Mouse (Mus musculus) skeletal muscle tissue, adult 2 months (tissue): ENCODE measurements around the gene Pak6.

ENCODE experiments used
- DNase-seq: peaks from one replicate; pipeline ENCODE4 v3.0.0-alpha.2; 2012; ENCODE audit warnings: low read depth, low spot score

Pak6 gene

DNA sequence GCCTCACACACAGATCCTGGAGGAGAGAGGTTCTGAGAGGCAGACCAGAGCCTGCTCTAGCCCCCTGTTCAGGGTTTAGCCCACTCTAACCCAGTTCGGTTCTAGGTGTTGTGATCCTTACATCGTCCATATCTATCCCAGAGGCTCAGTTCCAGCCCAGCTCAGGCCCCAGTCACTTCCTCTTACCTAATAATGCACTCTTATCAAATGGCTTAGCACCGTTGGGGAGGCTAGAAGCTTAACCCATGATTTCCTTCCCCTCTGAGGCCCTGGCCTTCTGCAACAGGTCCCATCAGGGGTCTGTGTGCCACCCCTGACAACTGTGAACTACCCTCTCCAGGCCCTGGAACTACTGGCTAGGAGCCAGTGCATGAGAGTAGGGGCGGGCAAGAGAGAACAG is 66.1 kb downstream of the Pak6 start:
- no peak for DNase-seq

- no peak for DNase-seq
Observed at GRCm38 (mm10) chr2:118729816-118730621, 66.9 kb downstream of the Pak6 start.

DNA sequence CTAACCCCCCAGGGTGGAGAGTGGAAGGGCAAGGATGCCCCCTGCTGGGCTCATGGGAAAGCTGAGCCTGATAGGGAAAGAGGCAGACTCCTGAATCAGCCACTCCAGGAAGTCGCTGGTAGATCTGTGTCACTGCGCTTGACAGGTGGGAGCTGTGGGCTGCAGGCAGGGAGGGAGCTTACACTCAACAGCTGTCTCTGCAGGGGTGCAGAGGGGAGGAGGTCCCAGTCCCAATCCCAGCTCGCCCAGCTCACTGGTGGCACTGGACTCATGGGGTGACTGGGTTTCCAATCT is 67.5 kb downstream of the Pak6 start:
- DNase-seq, result peak; percentile 60

GRCm38 (mm10) chr2:118731981-118732380 is 68.9 kb downstream of the Pak6 start:
- no peak for DNase-seq

DNA sequence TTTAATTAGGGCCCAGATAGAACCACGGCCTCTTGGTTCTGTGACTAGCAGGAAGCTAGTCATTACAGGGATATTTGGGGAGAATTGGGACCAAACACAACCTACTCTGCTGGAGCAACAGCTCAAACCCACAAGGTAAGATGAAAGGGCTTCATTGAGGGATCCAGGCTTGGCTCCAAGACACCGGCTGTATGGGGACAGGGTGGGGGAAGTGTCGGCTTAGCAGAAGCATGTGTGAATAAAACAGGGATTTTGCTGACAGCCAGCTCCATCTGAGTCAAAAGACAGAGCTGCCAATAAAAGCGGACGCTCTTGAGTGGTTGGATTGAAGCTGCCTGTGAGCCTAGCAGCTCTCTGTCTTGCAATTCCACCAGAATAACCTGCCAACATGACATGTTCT is 70.2 kb downstream of the Pak6 start:
- no peak for DNase-seq

DNA sequence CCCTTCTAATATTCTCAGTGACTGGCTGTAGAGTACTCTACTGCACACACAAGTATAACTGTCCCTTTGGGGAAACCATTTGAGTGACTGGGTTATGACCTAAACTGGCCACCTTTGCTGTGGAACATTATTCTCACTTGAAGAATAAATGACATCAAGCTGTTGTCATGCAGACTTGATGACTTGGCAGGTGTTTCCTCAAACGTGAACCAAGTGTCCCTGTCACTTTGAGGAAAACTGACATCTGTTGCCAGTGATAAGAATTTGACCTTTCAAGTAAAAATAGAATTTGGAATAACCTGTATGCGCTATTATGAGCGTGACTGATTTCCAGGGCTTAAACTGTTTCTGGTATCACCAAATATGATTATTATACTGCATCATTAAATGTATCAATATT is 77.2 kb downstream of the Pak6 start:
- DNase-seq, result no peak

DNA sequence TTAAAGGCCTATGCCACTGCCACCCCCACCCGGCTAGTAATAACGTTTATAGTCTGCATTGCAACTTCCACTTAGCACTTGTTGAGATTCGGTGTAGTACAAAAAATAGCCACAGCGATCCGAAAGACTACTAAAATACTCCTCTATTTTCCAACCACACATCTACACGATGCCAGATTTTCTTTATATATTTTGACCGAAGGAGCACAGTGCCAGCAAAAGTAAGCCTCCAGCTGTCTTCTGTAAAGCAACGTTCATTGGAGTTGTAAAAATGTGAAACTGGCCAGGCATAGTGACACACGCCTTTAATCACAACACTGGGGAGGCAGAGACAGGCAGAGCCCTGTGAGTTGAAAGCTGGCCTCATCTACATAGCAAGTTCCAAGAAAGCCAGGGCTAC is 78.1 kb downstream of the Pak6 start:
- no peak for DNase-seq

DNA sequence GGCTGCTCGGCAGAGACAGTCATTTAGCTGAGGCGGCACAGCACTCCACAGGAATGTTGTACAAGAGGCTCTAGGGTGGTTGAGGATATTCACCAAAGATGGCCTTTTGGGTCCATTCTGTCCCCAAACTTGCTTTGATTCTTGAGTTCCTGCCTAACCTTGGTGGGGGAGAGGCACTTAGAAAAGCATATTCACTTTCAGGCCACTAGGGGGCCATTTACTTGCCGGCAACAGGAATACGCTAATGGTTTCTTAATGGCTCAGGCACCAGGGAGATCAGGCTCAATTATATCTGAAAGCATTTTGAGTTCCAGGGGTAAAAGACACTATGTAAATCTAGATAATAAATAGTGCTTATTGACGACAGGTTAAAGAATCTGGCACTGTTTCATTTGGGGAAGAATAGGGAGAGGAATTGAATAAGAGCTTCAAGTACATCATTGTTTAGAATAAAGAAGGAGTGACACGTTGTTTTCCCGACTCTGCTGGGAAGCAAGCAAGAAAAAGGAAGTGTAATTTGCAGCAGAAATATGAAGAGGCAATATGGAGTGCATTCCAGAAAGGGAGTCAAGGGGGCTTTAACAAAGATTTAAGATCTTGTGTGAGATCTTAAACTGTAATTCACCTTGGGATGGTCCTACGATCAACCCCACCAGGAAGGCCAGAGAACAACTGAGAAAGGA is 80.3 kb downstream of the Pak6 start:
- DNase-seq, result peak; percentile 53

DNA sequence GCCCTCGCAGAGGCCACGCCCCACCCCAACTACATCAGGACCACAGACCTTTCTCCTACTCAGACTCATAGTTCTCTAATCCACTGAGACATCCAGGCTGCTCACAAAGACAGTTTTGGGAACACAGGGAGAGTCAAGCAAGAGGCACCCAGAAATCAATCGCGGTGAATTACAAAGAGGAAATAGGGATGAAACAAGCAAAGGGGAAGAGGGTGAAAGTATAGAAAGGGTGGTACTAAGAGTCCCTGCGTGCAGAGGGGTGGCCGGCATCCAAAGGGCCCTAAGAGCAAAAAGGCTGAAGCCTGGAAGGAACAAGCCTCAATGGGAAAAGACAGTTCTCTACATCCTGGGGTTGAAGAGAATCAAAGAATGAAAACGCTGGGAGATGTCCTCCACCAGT is 81.5 kb downstream of the Pak6 start:
- DNase-seq, result no peak

DNA sequence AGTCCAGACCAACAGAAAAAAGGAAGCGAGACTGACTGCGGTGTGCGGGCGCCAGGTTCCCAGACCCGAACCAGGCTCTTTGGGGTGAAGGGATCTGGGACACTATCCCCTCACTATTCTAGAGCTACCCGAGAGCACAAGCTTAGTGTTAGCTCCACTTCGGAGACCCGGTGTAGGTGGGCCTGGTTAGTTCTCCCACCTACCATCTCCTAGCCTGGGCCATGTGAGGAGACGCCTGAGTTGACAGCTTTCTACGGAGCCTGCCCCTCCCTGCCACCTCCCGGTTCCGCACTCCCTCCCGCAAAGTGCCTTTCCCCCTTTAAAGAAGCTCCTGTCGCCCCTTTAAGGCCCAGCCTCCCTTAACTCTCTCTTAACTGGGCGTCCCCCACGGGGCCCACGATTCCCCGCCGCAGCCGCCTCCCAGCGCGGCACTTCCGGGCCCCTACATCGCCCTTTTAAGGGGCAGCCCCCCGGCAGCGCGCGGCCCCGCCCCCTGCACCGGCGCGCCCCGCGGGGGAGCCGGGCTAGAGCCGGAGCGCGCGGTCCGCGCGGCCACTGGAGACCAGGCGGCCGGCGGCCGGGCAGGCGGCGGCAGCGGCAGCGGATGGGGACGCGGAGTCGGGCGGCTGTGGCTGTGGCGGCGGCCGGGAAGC is 82.3 kb downstream of the Pak6 start, which contains the start of gene Inafm2:
TSS of gene Inafm2 (plus strand) at position 527 of the 653 bp plus-strand sequence.
- DNase-seq, result peak; percentile 85

DNA sequence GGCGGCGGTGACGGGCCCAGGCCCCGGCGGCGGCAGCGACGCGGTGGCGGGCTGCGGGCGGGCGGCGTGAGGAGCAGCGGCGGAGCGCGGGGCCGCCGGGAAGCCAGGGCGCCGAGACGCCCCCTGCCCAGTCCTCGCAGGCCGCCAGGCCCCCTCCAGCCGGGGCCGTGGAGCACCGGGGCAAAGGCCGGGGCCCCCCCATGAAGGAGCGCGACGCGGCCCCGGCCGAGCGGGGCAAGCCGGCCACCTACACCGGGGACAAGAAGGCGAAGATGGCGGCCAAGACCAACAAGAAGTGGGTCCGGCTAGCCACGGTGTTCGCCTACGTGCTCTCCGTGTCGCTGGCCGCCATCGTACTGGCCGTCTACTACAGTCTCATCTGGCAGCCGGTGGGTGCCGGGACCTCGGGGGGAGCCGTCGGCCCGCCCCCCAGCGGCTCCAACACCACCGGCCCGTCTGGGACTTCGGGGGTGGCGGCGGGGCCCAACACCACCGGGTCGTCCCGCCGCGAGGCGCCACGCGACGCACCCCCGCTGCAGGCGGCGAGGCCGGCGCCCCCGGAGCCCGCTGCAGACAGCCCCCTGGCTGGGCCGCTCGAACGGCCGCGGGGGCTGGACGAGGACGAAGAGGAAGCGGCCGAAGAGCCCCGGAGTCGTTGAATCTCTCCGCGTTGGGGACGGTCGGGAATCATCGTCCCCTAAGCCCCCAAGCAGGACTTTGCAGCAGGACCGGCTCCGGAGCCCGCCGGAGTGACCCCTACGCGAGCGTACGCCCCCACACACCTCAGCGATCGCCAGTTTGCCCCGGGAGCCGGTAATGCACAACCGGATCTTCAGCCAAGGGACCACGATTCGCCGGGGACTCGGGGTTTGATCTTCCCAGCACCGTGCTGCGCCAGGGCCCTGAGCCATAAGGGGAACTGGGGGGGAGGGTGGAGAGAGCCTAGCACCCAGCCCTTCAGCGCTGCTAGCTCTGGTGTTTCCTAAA is 83.1 kb downstream of the Pak6 start:
- no peak for DNase-seq

DNA sequence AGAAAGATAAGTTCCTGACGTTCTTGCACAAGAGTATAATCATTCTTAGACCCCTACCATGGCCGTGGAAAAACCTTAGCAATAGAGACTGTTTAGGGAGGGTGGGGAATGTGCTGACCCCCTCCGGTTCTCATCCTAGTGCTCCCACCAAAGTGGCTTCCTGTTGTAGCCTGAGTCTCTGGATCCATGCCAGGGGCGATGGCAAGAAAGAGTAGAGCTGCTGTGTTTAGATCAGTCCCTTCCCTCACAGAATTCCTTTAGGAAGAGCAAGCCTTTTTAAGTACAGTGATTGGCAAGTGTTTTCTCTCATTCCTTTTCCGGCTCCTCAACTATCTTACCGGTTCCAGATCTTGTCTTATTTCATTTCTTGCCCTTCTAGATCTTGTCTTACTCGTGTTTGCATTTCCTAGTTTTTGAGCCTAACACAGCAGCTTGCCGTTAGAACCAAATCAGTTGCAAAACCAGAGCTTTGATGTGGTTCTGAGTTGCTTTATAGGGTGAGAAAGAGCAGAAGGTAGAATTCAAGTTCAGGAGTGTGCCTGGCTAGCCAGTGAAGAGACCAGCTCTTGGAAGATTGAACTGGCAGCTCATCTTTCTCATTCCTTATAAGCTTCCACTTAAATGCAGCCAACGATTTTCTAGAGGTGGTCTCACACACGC is 84.3 kb downstream of the Pak6 start:
- DNase-seq, result no peak
